Mouse (Mus musculus): ENCODE results near the gene Nfam1. TPM values are rescaled to one million over a fixed set of nuclear protein-coding genes. Genes with fewer than 3 reads are reported as not detected.

Nfam1 gene
- polyA plus RNA-seq, 1 experiment = 31.0 TPM

DNA sequence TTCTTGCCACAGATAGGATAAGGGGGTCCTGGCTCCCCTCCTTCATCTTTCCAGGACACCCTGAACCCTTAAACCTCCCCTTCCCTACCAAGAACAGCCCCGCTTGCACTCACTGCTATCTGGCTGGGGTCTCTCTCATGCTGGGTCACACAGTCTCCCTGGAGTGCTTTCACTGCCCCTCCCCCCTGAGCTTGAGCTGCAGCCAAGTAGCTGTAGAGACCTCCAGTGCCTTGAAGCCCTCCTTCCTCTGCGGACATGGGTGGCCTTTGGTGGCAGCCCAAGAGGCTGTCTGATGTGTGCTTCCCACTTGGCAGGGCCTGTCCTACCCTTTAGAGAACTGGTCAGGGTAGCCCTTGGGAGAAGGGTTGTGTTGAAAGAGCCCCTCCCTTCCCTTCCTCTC, 7.0 kb upstream of the Nfam1 start:
- 72% methylated on average over 2 of the region's 2 CpGs for WGBS
- TF ChIP-seq POLR2A (IDR thresholded peaks at IDR 0.05; ENCODE audit: low read depth, low read length) (no peak), CTCF (IDR thresholded peaks at IDR 0.05; ENCODE audit: extremely low read depth, insufficient read depth, insufficient read length, insufficient replicate concordance) (no peak)
- no peak overlapping the region for H3K27ac ChIP-seq (ENCODE audit: insufficient read depth, low read length)

DNA sequence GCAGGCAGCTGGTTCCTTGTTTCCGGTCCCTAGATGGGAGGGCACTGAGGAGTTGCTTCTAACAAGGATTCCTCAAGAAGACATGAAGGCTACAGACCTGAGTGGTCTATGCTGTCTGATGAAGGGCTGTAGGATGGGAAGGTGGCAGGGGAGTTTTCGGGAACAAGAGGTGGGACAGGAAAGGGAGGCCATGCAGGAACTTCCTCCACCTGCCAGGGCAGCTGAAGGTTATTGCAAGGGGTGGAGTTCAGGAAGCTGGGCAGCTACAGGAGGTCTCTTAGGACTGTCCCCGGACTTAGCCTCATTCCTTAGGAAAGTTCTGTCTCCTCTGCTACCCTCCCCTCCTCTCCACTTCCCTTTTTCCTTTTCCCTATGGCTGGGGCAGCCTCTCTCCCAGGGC, 5.7 kb upstream of the Nfam1 start:
- peaks cover 25% of the 10 kb centered on the region; the same call in 1 of the 2 replicates for H3K4me1 ChIP-seq (ENCODE audit: control insufficient read depth, insufficient read depth, insufficient read length)
- 23% methylated on average over 3 of the region's 3 CpGs for WGBS

More for the DNA sequence above, 7.0 kb upstream of the Nfam1 start:
- no peak overlapping the region for H3K4me3 ChIP-seq (ENCODE audit: extremely low read depth, insufficient read depth, insufficient read length)
- H3K36me3 ChIP-seq (ENCODE audit: control insufficient read depth, insufficient read depth, low read length) = no peaks in the 10 kb centered on the region
- H3K4me1 ChIP-seq (ENCODE audit: control insufficient read depth, insufficient read depth, insufficient read length) = peaks cover 17% of the 10 kb centered on the region; the same call in 1 of the 2 replicates
- no peak for DNase-seq (ENCODE audit: low read depth in 1 of 2, low spot score in 2 of 2)
- H3K27me3 ChIP-seq (ENCODE audit: control insufficient read depth, insufficient read depth, low read length) = no peaks in the 10 kb centered on the region

DNA sequence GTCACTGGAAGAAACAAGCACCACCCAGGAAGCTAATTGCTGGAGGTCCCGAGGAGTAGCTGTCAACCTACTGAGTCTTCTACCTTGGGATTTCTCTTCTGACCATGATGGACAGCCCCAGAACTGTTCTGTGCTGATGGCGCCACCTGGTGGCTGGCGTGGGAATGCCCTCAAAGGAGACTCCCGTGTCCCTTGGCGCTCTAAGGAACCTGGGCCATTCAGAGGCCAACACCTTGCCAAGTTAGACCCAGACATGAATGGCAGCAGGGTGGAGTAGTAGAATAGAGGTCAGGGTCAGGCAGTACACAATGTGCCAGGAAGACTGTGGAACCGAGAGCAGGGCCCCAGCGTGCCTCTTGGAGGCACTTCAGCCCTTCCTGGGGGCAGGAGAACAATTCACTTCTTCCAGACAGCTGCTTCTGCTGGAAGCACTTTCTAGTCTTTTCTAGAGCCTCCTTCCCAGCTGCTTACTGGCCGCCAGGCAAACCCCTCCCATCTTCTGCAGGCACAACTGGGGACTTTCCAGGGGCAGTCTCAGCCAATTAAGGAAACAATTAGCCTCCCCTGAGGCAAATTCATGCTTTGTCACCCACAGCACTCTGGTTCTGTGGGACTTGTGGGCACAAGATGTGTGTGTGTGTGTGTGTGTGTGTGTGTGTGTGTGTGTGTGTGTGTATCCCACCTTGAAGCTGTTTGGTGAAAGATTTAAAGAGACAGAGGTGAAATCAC, 4.8 kb upstream of the Nfam1 start:
- DNase-seq (ENCODE audit: low read depth in 1 of 2, low spot score in 2 of 2) = peak; percentile 65 to 91
- H3K27me3 ChIP-seq (ENCODE audit: control insufficient read depth, insufficient read depth, low read length) = no peaks in the 10 kb centered on the region
- no peaks in the 10 kb centered on the region for H3K36me3 ChIP-seq (ENCODE audit: control insufficient read depth, insufficient read depth, low read length)
- peak overlapping the region; percentile 16; the same call in 1 of the 2 replicates for H3K27ac ChIP-seq (ENCODE audit: insufficient read depth, low read length)
- no peak overlapping the region for H3K4me3 ChIP-seq (ENCODE audit: extremely low read depth, insufficient read depth, insufficient read length)
- TF ChIP-seq POLR2A (IDR thresholded peaks at IDR 0.05; ENCODE audit: low read depth, low read length) (no peak), CTCF (IDR thresholded peaks at IDR 0.05; ENCODE audit: extremely low read depth, insufficient read depth, insufficient read length, insufficient replicate concordance) (peak; percentile 98)
- WGBS = 3% methylated on average over 8 of the region's 8 CpGs
- H3K4me1 ChIP-seq (ENCODE audit: control insufficient read depth, insufficient read depth, insufficient read length) = peaks cover 25% of the 10 kb centered on the region; the same call in 1 of the 2 replicates

More for the DNA sequence above, 5.7 kb upstream of the Nfam1 start:
- no peak overlapping the region for H3K4me3 ChIP-seq (ENCODE audit: extremely low read depth, insufficient read depth, insufficient read length)
- no peaks in the 10 kb centered on the region for H3K27me3 ChIP-seq (ENCODE audit: control insufficient read depth, insufficient read depth, low read length)
- no peaks in the 10 kb centered on the region for H3K36me3 ChIP-seq (ENCODE audit: control insufficient read depth, insufficient read depth, low read length)
- no peak for DNase-seq (ENCODE audit: low read depth in 1 of 2, low spot score in 2 of 2)
- no peak overlapping the region for H3K27ac ChIP-seq (ENCODE audit: insufficient read depth, low read length)
- no peak for TF ChIP-seq CTCF (IDR thresholded peaks at IDR 0.05; ENCODE audit: extremely low read depth, insufficient read depth, insufficient read length, insufficient replicate concordance)
- no peak for TF ChIP-seq POLR2A (IDR thresholded peaks at IDR 0.05; ENCODE audit: low read depth, low read length)

DNA sequence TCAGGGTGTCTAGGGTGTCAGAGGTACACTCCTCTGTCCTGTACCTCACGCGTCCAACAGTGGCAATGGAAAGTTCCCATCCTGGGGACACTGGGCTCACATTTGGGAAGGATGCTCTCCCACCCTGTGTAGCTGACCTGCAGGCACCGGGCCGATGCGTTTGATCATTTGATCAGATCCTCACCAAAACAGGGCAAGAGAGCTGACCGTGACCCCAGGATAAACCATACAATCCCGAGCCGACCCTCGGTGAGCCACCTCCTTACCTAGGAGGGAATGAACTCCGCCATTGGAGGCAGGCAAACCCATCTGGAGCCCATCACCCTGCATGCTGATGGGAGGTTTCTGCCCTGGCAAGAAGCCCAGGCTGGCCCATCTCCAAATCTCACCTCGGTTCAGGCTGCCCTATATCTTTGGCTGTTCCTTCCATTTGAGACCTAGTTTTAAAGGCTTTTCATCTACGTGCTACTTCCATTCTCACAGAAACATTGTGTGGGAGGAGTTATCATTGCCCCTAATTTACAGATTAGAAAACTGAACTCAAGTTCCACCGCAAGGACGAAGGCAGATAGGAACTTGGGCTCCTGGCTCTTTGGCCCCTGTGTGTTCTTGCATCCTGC, 3.9 kb upstream of the Nfam1 start:
- no peak for DNase-seq (ENCODE audit: low read depth in 1 of 2, low spot score in 2 of 2)
- no peaks in the 10 kb centered on the region for H3K36me3 ChIP-seq (ENCODE audit: control insufficient read depth, insufficient read depth, low read length)
- H3K27ac ChIP-seq (ENCODE audit: insufficient read depth, low read length) = no peak overlapping the region
- H3K27me3 ChIP-seq (ENCODE audit: control insufficient read depth, insufficient read depth, low read length) = no peaks in the 10 kb centered on the region
- H3K4me1 ChIP-seq (ENCODE audit: control insufficient read depth, insufficient read depth, insufficient read length) = peaks cover 29% of the 10 kb centered on the region; the same call in 1 of the 2 replicates
- TF ChIP-seq CTCF (IDR thresholded peaks at IDR 0.05; ENCODE audit: extremely low read depth, insufficient read depth, insufficient read length, insufficient replicate concordance) = no peak
- TF ChIP-seq POLR2A (IDR thresholded peaks at IDR 0.05; ENCODE audit: low read depth, low read length) = no peak
- 75% methylated on average over 14 of the region's 14 CpGs for WGBS
- no peak overlapping the region for H3K4me3 ChIP-seq (ENCODE audit: extremely low read depth, insufficient read depth, insufficient read length)

DNA sequence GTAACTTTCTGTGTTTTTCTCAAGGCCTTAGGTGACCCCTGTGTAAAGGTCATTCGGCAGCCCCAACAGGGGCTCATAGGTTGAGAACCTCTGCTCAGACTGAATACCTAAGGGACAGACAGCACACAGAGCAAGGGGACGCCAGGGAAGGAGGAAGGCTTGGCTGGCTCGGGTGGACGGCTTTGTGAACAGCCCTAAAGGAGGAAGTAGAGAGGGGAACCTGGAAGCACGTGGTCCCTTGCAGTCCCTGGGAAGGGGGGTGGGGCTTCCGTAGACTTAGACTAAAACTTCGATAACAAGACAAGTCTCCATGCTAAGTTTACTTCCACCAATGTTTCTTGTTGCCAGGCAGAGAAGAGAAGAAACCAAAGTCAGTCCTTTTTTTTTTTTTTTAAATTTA, 3.0 kb upstream of the Nfam1 start:
- no peak overlapping the region for H3K4me3 ChIP-seq (ENCODE audit: extremely low read depth, insufficient read depth, insufficient read length)
- H3K27me3 ChIP-seq (ENCODE audit: control insufficient read depth, insufficient read depth, low read length) = no peaks in the 10 kb centered on the region
- H3K4me1 ChIP-seq (ENCODE audit: control insufficient read depth, insufficient read depth, insufficient read length) = peaks cover 29% of the 10 kb centered on the region; the same call in 1 of the 2 replicates
- peak; percentile 54 to 83 for DNase-seq (ENCODE audit: low read depth in 1 of 2, low spot score in 2 of 2)
- H3K27ac ChIP-seq (ENCODE audit: insufficient read depth, low read length) = peak overlapping the region; percentile 53
- TF ChIP-seq POLR2A (IDR thresholded peaks at IDR 0.05; ENCODE audit: low read depth, low read length) (no peak), CTCF (IDR thresholded peaks at IDR 0.05; ENCODE audit: extremely low read depth, insufficient read depth, insufficient read length, insufficient replicate concordance) (no peak)
- no peaks in the 10 kb centered on the region for H3K36me3 ChIP-seq (ENCODE audit: control insufficient read depth, insufficient read depth, low read length)
- WGBS = 8% methylated on average over 7 of the region's 7 CpGs

DNA sequence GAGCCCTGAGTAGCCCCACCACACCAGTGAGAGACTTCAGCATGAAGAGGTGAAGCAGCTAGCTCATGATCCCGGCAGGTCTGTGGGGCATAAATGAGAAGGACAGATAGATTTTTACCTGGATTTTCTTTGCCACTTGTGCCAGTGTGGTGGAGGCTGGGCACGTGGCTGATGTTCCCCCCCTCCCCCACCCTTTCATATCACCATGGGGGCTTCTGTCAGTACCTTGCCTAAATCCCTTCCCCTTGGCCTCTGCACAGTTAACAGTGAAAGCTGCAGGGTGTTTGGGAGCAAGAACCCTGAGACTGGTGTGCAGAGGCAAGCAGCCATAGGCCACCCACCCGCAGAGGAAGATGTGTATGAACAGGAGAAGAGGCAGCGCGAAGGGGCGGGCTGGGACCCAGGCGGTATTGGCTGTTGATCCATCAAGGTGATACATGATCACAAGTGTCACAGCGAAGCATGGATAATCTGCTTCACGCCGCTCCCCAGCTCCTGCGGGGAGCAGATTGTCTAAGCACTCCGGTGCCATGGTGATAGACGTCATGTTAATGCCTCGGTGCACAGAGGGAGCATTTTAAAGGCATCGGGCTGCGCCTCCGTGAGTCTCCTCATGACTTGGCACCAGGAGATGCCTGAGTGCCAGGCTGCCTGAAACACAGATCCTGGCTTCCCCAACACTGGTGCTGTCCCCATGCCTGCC, 1.3 kb upstream of the Nfam1 start:
- no peak overlapping the region; the same call in 1 of the 2 replicates for H3K4me3 ChIP-seq (ENCODE audit: extremely low read depth, insufficient read depth, insufficient read length)
- 61% methylated on average over 17 of the region's 17 CpGs for WGBS

More for the DNA sequence above, 1.3 kb upstream of the Nfam1 start:
- Histone ChIP-seq H3K27ac (ENCODE audit: insufficient read depth, low read length) (peak overlapping the region; percentile 42), H3K27me3 (ENCODE audit: control insufficient read depth, insufficient read depth, low read length) (no peaks in the 10 kb centered on the region), H3K36me3 (ENCODE audit: control insufficient read depth, insufficient read depth, low read length) (no peaks in the 10 kb centered on the region), H3K4me1 (ENCODE audit: control insufficient read depth, insufficient read depth, insufficient read length) (peaks cover 40% of the 10 kb centered on the region; the same call in 1 of the 2 replicates)
- no peak for DNase-seq (ENCODE audit: low read depth in 1 of 2, low spot score in 2 of 2)
- no peak for TF ChIP-seq CTCF (IDR thresholded peaks at IDR 0.05; ENCODE audit: extremely low read depth, insufficient read depth, insufficient read length, insufficient replicate concordance)
- no peak for TF ChIP-seq POLR2A (IDR thresholded peaks at IDR 0.05; ENCODE audit: low read depth, low read length)
